Mouse (Mus musculus) hematopoietic stem cell, adult 5-6 weeks (primary cell): ENCODE results near the gene Tmem163. TPM values are rescaled to one million over a fixed set of nuclear protein-coding genes. Genes with fewer than 3 reads are reported as not detected.
A peak's percentile ranks its signal among the peaks of the same experiment; 100 is the strongest.

Source experiments
- ATAC-seq, 2 experiments: fragments of 125-278 bp in 1 of 2; replicated peaks in 1 of 2; 2 replicates each; pipeline ENCODE4 v1.8.0; 2016 to 2017; ENCODE audit warnings: inconsistent platforms in 2 of 2, mild to moderate bottlenecking in 2 of 2, moderate number of reproducible peaks in 2 of 2, low read depth in 1 of 2, moderate TSS enrichment in 1 of 2; ENCODE audit not compliant: low FRiP score in 2 of 2, poor library complexity in 2 of 2, severe bottlenecking in 2 of 2, insufficient read depth in 1 of 2, low TSS enrichment in 1 of 2
- total RNA-seq: library from RNA; stranded (forward); fragments of 172-1452, 232-1000 nt; gene quantifications from 2 replicates; pipeline ENCODE4 v1.2.3, GENCODE M21; 2017

Tmem163 gene
- total RNA-seq, 1 experiment from 2014 or later: not detected

DNA sequence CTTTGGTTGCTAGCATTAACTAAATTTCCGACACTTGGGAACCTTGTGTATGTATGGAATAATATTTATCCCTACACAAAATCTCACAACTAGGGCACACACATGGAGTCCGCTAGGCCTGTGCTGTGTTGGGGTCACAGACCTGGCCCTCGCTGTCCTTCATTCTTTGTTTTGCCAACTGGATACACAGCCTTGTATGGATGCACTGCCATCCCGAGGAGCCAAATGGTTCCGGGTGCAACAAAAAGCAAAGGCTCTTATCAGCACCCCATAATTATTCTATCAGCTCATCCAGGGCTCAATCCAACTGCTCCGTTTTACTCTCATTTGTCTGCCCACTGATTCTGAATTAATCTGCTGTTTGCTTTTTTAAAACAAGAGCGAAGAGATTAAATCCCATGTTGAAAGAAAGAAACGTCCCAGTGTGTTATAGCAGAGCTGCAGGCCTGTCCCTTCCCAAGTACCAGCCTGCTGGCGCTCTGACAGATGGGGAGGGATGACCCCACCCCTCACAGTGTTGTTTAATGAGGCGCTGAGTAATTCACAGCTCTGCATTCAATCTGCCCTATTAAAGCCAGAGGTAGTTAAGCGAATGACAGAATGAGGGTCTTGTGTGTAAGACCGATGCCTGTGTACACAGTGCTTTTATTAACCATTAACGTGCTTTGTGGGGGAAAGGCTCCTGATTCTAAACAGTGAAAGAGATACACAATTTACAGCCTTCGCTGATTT is 148.3 kb downstream of the Tmem163 start:
- no peak for ATAC-seq

DNA sequence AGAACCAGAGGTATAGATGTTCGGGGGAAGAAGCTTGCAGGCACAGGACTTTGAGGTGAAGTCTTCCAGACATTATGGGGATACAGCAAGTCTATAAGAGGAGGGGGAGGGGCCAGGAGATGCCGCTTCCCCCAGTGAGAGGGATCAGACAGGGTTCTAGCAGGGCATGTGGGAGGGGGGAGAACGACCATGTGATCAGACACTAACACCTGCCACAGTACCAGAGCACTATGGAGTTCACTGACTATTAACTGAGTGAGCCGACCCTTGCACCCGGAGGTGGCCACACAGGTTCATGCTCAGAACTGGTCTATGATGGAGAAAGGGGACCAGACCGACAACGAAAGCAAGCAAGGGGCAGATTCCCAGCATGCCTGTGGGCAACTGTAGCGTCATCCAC is 156.0 kb downstream of the Tmem163 start:
- no peak for ATAC-seq

DNA sequence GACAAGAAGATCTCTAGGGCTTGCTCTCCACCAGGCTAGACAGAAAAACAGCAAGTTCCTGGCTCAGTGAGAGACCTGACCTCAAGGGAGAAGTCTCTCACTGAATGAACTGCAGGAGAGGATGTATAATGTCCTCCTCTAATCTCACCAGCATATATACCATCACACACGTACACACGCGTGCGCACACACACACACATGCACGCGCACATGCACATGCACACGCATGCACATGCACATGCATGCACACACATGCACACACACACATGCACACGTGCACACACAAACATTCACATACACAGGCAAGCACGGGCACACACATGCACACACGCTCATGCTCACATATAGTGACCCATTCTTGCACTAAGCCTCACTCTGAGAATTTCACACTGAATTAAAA is 164.5 kb downstream of the Tmem163 start:
- no peak for ATAC-seq

DNA sequence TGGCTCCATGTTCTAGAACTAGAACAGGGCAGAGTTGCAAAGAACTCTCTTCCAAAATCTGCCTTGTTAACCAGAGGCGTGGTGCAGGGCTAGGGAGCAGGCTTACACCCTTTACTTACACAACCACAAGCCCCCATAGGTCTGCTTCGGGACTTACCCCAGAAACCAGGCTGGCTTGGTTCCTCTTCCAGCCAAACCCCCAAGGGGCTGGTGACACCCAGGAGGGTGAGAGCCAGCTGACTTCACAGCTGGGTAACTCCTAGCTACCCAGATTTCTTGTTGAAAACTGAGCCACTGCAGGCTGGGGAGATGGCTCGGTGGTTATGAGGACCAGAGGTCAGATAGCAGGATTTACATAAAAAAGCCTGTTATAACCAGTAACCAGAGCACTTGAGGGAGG is 164.9 kb downstream of the Tmem163 start:
- ATAC-seq: peak; percentile 52 to 61

DNA sequence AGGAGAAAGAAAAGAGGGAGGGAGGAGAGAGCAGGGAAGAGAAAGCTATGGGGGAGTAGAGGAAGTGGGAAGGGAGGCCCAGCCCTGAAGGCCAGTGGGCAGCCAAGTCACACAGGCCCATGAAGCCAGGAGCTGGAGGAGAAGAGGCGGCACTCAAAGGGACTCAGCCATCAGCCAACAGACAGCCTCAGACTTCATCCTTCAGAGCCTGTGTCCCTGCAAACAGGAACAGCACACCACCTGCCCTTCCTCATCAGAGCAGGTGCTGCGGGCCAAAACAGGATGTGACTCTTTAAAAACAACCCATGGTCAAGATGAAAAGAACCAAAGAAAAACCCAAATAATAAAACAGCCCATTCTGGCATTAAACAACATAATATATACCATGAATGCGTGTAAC is 165.7 kb downstream of the Tmem163 start:
- peak; percentile 9 to 26; a peak in 1 of 4 replicates for ATAC-seq

DNA sequence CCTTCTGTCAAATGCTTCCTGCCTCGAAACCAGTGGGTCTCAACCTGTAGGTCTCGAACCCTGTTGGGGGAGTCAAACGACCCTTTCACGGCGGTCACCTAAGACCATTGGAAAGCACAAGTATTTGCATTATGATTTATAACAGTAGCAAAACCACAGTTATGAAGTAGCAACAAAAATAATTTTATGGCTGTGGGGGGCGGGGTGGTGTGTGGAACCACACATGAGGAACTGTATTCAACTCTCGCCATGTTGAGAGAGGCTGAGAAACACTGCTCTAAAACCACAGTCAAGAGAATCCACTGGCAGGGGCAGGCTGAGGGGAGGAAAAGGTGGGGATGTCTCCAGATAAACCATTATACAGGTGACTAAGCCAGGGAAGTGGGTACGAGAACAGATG is 166.2 kb downstream of the Tmem163 start:
- peak; percentile 36 to 38; a peak in 2 of 4 replicates for ATAC-seq

DNA sequence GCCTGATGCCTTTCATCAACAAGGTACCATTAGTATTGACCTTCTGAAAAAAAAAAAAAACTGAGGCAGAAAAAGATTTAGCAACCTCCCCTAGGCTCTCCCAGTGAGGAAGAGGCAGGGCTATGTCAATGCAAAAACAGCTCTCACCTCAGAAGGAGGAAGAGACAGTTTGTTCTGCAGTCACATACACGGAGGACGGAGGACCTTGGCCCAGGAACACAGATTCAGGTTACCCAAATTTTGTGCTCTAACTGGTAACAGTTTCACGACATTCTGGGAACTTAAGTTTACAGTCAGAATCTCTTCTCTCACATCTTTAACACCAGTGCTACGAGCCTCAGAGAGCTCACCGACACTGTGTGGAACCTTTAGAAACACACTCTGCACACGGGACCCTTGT is 166.6 kb downstream of the Tmem163 start:
- peak; percentile 18 to 44; a peak in 2 of 4 replicates for ATAC-seq

DNA sequence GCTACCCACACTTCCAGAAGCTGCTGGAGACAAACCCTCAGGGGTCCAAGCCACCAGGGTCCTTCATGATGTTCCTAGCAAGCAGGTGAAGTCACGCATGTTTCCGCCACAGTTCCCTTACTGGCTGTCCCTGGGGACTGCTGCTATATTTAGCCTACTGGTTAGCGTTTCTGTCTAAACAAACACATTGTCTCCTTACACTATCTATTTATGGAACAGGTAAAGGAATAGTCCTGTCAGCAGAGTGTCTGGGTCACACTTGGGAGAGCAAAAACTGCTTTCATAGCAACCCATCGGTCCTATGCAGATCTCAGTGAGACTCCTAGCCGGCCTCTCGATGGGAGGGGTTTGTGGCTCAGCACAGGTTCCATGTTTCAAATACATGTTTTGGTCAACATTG is 168.0 kb downstream of the Tmem163 start:
- no peak for ATAC-seq

DNA sequence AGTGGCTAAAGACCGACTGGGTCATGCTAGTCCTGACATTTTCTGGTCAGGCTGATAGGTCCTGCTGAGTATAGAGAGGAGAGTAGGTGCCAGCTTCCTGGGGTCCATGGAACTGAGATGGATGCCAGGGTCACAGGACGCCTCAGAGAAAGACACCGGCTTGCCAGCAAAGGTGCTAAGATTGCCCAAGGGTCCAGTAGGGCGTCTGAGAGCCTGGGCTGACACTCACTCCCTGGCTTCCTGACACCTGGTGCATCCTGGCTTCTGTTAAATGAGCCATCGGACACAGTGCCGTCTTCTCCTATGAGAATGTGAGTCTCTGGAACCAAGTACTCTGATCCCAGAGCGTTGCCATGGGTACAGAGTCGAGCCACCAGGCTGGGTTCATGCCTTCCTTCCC is 170.4 kb downstream of the Tmem163 start:
- no peak for ATAC-seq

DNA sequence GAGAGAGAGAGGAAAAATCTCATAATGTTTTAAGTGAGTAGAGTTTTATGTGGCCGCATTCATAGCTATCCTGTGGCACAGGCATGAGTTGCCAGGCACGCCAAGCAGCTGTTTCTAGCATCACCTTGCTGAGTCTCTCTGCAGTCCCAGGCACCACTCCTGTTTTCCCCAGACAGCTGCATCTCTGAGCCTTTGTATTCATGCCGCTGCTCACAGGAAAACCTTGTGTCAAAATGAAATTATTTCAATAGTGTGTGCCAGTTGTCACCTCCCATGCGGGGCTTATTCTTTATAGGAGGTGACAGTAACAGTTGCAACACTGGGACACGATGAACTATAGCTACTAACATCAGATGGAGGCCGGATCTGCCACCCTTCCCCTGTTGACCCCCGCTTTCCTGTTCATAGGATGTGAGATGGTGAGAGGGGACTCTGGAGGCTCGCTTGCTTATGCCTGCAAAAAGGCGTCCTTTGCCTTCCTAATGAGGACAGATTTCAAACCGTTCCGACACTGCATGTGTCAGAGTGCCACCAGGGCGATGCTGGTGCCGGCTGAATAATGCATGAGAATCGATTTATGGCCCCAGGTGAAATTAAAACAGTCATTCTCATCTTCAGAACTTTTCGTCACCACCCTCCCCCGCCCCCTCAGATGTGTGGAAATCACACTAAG is 171.1 kb downstream of the Tmem163 start:
- no peak for ATAC-seq

DNA sequence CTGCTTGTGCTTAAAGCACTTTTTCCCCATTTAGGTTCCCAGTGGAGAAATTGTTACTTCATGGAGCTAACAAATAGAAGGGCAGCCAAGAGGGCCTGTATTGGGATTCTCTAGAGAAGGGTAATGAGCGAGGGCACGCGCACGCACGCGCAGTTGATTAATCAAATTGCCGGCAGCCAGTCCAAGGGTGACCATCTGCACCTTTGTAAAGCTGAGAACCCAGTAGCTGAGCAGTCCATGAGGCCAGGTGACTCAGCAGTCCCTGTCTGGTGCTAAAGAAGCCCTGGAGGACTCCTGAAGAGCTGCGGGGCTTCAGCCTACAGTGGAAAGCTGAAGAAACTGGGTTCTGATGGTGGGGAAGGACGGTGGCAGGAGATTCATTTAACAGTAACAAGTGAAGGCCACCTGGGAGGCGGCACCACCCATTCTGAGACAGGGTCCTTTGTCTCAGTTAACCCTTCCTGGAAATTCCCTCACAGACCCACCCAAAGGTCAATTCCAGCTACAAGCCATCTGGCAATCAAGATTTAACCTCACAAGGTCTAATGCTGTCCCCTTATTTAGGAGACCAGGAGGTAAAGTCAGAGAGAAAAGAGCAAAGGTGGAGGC is 172.2 kb downstream of the Tmem163 start:
- ATAC-seq: peak; percentile 21 to 46; a peak in 1 of 4 replicates

DNA sequence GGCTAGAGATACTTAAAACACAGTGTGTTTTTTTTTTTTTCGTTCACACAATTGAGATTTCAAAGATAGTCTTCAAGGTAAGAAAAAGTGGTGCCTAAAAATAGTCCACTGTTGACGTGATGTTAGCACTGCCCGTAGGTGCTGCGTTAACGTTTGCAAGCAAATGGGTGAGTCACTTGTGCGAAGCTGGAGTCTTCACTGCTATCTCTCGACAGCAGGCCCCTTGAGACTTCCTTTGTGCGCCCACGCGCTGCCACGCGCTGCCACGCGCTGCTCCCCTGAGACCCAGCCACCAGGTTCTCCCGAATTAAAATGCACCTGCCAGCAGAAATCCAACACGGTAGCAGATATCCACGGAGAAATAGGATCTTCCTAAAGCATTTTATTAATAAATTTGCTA is 178.6 kb downstream of the Tmem163 start:
- ATAC-seq: no peak

DNA sequence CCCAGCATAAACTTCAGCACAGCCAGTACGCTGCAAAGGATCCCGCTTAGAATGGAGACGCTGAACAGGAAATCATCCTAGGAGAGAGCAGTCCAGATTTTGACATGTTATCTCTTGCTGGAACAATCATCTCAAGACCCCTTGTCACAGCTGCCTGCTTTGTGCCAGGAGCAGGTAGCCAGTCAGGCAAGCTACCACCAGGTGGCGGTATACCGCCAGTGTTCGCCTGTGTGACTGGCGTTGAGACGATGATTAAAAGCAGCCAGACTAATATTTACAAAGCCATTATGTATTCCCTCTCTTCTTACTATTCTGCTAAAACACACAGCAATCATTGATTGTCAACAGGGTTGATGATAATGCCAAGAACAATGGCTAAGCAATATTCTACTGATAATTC is 179.1 kb downstream of the Tmem163 start:
- peak; percentile 57 to 65; a peak in 2 of 4 replicates for ATAC-seq

DNA sequence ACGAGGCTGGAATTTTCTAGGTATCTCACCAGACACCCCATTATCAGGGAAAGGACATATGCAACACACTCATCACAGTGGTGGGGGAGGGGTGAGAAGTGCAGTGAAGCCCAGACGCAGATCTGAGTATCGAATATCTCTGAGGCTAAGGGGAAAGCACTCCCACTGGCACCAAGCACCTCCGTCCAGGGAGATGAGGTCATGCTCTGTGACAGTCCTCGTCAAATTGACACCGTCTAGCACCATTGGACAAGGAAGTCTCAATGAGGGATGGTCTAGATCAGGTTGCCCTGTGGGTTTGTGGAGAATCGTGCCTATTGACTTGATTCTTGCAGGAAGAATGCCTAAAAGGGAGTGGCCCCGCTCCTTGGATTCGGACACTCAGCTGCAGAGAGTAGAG is 180.6 kb downstream of the Tmem163 start:
- no peak for ATAC-seq

DNA sequence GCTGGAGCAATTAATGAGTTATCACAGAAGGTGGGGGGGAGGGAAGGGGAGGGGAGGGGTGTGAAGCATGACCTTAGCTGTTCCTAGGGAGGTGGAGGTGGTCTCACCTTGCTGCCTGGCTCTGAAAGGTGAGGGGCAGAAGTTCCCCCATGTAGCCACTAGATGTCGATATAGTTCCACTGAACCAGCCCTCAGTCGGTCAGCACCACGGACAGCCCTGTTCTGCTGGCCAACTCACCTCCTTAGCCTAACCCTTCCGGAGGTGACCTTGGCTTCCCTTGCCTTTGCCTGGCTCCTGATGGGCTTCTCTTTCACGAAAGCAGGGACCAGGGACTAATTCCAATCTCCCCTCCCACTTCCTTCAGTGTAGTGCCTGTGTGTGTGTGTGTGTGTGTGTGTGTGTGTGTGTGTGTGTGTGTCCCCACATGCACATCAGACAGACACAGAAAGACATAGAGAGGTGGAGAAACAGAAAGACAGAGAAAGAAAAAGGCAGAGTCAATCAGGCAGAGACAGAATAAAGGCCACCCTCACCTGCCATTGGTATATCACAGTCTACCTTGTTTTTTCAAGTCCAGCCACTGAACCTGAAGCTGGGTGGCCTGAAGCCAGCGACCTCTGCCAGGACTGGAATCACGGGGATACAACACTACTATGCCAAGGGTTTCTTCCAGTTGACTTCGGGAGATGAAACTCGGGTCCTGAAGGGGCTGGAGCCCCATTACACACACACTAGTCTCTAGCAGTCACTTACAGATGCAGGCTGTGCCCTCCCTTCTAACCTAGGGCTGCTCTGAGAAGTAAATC is 182.4 kb downstream of the Tmem163 start:
- ATAC-seq: peak; percentile 77 to 87

DNA sequence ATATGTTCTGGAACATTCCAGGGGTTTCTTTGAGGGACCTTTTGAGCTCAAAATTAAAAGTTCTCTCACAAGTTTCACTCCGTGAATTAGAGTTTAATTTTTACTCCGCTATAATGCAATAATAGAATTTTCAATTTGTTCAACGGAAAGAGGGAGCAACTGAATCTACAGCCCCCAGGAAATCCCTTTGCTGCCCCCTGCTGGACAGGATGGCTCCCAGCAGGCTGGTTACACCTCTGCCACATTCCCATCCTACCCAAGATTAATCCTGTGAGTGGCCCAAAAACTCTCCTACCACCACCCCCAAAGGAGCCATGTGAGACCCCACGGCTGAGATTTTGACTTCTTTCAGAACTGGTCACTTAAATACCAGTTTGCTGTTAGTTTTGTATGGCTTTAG is 192.2 kb downstream of the Tmem163 start:
- ATAC-seq: no peak

DNA sequence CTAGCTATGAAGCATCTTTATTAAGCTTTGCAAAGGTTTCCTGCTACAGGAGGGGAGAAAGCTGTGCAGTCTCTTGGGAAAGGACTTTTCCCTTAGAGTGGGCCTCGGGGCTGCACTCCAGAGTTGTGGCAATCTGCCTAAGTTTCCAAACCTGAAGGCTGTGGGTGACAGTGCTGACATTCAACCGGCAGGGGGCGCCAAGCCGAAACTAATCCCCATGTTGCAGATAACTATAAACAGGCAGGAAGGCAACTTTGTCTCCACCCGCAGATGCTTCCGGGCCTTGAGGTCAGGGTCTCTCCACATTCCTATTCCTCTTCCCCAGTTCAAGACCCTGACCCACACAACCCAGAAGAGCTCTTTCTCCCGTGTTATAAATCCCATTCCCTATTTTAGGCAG is 194.5 kb downstream of the Tmem163 start:
- peak in 1 of 2 experiments; percentile 37; a peak in 1 of 4 replicates for ATAC-seq

DNA sequence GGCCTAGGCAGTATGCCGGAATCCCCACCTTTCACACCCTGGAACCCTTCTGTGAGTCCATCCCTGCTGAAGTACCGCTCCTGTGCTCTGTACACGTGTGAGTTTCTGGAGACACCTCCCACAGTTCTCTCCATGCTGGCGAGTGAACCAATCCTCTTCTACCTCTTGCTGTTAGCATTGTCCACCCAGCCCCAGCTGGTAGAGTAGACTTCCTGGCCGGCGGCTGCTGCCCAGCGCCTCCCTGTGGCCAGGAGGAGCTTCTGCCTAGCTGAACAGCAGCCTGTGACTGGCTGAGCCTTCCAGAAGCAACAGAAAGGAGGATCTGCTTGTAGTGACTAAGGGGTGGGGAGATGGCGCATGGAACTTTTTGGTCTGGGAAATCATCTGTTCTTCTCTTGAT is 195.2 kb downstream of the Tmem163 start:
- no peak for ATAC-seq
